9 mouse cellular contexts compared by ENCODE assay signal in the genomic region with DNA sequence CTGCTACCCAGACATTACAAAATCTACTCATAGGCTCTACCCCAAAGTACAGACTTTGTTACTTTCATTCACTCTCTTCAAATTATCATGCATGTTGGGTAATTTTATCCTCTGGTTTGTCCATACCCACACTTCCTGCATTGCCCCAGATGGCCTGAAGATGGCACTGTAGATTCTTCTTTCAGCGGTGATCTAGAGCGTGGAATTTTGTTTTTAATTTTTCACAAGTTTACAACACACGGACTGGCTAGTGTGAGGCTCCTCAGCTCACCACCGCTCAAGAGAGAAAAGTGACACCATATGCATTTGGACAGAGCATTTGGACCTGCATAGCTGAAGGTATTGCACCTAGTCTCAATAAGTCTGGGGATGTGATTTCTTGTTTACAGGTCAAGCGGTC.
DNase-seq lines count a peak whose midpoint lies in the region; ATAC-seq and TF ChIP-seq lines count a peak whose summit lies in the region.
"Had no signal": no experiment of that assay in that cellular context is flagged by ENCODE, and none has a peak within 500 bp of the region (broad histone marks: within the 10 kb centered on the region; RNA-seq: fewer than 3 reads in every experiment).

No protein-coding gene starts in this region.

- H3K9ac ChIP-seq in embryonic facial prominence, embryonic 11.5 days (replicated peaks; ENCODE audit: low read length) = no peak overlapping the region
- H3K9ac ChIP-seq: heart, embryonic 13.5 days had no signal

- H3K27ac ChIP-seq in cerebellum, adult 2 months (ENCODE audit: insufficient read depth, low read length) = no peak overlapping the region
- H3K27ac ChIP-seq in embryonic facial prominence, embryonic 11.5 days (replicated peaks; ENCODE audit: low read depth, low read length) = no peak overlapping the region
- no peak overlapping the region for H3K27ac ChIP-seq in hindbrain, embryonic 10.5 days
- H3K27ac ChIP-seq: heart, embryonic 13.5 days had no signal

- no peaks in the 10 kb centered on the region for H3K27me3 ChIP-seq in cerebellum, adult 2 months (ENCODE audit: control insufficient read depth, insufficient read depth, low read length)
- no peaks in the 10 kb centered on the region for H3K27me3 ChIP-seq in embryonic facial prominence, embryonic 11.5 days (ENCODE audit: control insufficient read depth, insufficient read depth, low read length)
- H3K27me3 ChIP-seq in hindbrain, embryonic 10.5 days (ENCODE audit: insufficient read depth, poor library complexity, severe bottlenecking) = no peaks in the 10 kb centered on the region
- H3K27me3 ChIP-seq: heart, embryonic 13.5 days had no signal

- no peak overlapping the region for H3K4me2 ChIP-seq in embryonic facial prominence, embryonic 11.5 days (ENCODE audit: low read depth, low read length)
- H3K4me2 ChIP-seq: heart, embryonic 13.5 days had no signal

- no peak for ATAC-seq in embryonic facial prominence, embryonic 11.5 days (replicated peaks; ENCODE audit: insufficient number of reproducible peaks, low FRiP score, low TSS enrichment, low read depth)
- ATAC-seq in megakaryocyte, adult 5-6 weeks (ENCODE audit: poor library complexity, severe bottlenecking) = peak; percentile 68

- H3K4me3 ChIP-seq in cerebellum, adult 2 months (replicated peaks; ENCODE audit: insufficient read depth, low read depth, low read length) = no peak overlapping the region
- H3K4me3 ChIP-seq in embryonic facial prominence, embryonic 11.5 days (ENCODE audit: low read depth, low read length) = no peak overlapping the region
- no peak overlapping the region for H3K4me3 ChIP-seq in hindbrain, embryonic 10.5 days
- H3K4me3 ChIP-seq: heart, embryonic 13.5 days had no signal

- TF ChIP-seq CTCF in cerebellum, adult 2 months (IDR thresholded peaks at IDR 0.05; ENCODE audit: borderline replicate concordance, insufficient read depth, low read depth, low read length) = peak; percentile 60; the same call in 1 of the 2 replicates

- no peaks in the 10 kb centered on the region for H3K4me1 ChIP-seq in cerebellum, adult 2 months (ENCODE audit: control insufficient read depth, insufficient read depth, low read length)
- H3K4me1 ChIP-seq in embryonic facial prominence, embryonic 11.5 days (ENCODE audit: control insufficient read depth, insufficient read depth, low read length) = no peaks in the 10 kb centered on the region
- H3K4me1 ChIP-seq in hindbrain, embryonic 10.5 days (replicated peaks) = peaks cover 6% of the 10 kb centered on the region
- H3K4me1 ChIP-seq: heart, embryonic 13.5 days had no signal

- H3K36me3 ChIP-seq in embryonic facial prominence, embryonic 11.5 days (replicated peaks; ENCODE audit: control insufficient read depth, insufficient read depth, low read depth, low read length) = no peaks in the 10 kb centered on the region
- peaks cover 11% of the 10 kb centered on the region for H3K36me3 ChIP-seq in hindbrain, embryonic 10.5 days

- H3K9me3 ChIP-seq in embryonic facial prominence, embryonic 11.5 days (replicated peaks; ENCODE audit: control insufficient read depth, low read length) = no peaks in the 10 kb centered on the region
- H3K9me3 ChIP-seq in hindbrain, embryonic 10.5 days = no peaks in the 10 kb centered on the region
- H3K9me3 ChIP-seq: heart, embryonic 13.5 days had no signal

- peak; percentile 15 to 44 for DNase-seq in cerebellum, adult 2 months
- no peak for DNase-seq in cerebellum, adult 11 months
- peak; percentile 86 for DNase-seq in NIH3T3 (ENCODE audit: low read depth)
- DNase-seq in embryonic facial prominence, embryonic 11.5 days (ENCODE audit: low spot score) = peak; percentile 76
- peak; percentile 39 for DNase-seq in hindbrain, embryonic 10.5 days (ENCODE audit: low spot score)
- DNase-seq in layer of hippocampus, adult 8-10 months (ENCODE audit: low spot score in 2 of 2) = peak; percentile 44 to 71
- peak; percentile 77 for DNase-seq in right cerebral cortex, postnatal 4 days

- 41% methylated on average over 5 of the region's 5 CpGs for WGBS in cerebellum, adult 2 months
- WGBS in embryonic facial prominence, embryonic 11.5 days = 62% methylated on average over 5 of the region's 5 CpGs
- WGBS in hindbrain, embryonic 10.5 days = 68% methylated on average over 5 of the region's 5 CpGs

- TF ChIP-seq POLR2A in cerebellum, adult 2 months (IDR thresholded peaks at IDR 0.05; ENCODE audit: borderline replicate concordance, insufficient read depth, low read length) = no peak
